Mouse (Mus musculus) hematopoietic stem cell, adult 5-6 weeks (primary cell): ENCODE results near the gene Cep250. TPM values are rescaled to one million over a fixed set of nuclear protein-coding genes. Genes with fewer than 3 reads are reported as not detected.

Experiments
- ATAC-seq, 2 experiments: fragments of 125-278 bp in 1 of 2; replicated peaks in 1 of 2; 2 replicates each; pipeline ENCODE4 v1.8.0; 2016 to 2017; ENCODE audit warnings: inconsistent platforms in 2 of 2, mild to moderate bottlenecking in 2 of 2, moderate number of reproducible peaks in 2 of 2, low read depth in 1 of 2, moderate TSS enrichment in 1 of 2; ENCODE audit not compliant: low FRiP score in 2 of 2, poor library complexity in 2 of 2, severe bottlenecking in 2 of 2, insufficient read depth in 1 of 2, low TSS enrichment in 1 of 2
- total RNA-seq: library from RNA; stranded (forward); fragments of 172-1452, 232-1000 nt; gene quantifications from 2 replicates; pipeline ENCODE4 v1.2.3, GENCODE M21; 2017

Cep250 gene
- total RNA-seq, 1 experiment from 2014 or later, result 30.9 TPM

- ATAC-seq, result no peak
These were observed 6.9 kb upstream of the Cep250 start for GRCm38 (mm10) chr2:155949362-155949761.

- 0 out of 4 replicates have a peak, but pooled peaks of 1 of the 2 experiments have one; percentile 46 for ATAC-seq
These were observed 4.3 kb upstream of the Cep250 start for GRCm38 (mm10) chr2:155952006-155952405.

DNA sequence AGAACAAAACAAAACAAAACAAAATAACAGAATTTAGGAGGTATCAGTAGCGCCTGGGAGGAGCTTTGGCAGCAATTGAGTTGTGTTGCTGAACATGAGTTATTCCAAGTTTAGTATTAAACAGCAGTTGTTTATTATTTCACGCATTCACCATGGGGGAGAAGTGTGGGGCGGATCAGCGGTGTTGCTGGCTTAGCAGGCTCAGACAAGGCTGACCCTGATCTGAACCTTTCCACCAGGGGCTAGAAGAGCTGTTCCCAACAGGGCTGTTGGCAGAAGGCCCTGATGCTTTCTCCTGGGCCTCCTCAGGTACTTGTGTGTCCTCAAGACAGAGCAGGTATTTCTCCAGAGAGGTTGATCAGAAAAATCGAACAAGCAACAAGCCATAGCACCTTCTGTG is 3.7 kb downstream of the Cep250 start:
- no peak for ATAC-seq

GRCm38 (mm10) chr2:155961862-155962261 is 5.6 kb downstream of the Cep250 start:
- no peak for ATAC-seq

GRCm38 (mm10) chr2:155962991-155963390 is 6.7 kb downstream of the Cep250 start:
- ATAC-seq, result 0 out of 4 replicates have a peak, but pooled peaks of 1 of the 2 experiments have one; percentile 12

DNA sequence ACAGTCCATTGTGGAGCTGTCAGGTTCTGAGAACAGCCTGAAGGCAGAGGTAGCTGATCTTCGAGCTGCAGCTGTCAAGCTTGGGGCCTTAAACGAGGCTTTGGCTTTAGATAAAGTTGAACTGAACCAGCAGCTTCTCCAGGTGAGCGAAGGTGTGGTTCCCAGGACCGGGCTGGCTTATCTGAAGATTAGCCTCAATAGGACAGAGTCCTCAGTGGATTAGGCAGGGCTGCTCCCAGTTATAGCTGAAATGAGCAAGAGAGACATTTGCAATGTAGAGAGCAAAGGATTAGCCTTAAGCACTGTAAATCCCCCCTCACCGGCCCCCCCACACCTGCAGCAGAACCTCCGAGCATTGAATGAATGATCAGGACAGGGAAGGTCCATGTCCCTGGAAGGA is 17.1 kb downstream of the Cep250 start:
- no peak for ATAC-seq

DNA sequence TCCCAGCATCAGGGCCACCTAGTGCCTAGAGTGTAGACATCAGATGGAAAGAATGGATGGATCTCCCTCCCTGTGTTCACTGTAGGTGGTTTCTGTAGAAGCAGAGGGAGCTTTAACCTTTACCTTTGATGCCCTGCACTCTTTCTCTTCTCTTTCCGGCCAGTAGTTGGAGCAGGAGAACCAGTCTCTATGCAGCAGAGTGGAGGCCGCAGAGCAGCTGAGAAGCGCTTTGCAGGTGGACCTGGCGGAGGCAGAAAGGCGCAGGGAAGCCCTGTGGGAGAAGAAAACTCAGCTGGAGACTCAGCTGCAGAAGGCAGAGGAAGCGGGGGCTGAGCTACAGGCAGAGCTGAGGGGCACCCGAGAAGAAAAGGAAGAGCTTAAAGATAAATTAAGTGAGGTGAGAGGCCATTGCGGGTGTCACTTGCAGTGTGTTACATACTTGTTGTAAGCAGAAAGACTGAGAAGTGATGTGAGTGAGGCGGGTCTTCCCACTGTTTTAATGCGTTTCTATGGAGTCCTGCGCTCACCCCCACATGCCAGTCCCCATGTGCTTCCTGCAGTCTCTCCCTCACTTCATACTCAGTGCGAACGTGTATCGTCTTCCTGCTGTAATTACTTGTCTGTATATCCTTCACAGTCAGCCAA is 18.0 kb downstream of the Cep250 start:
- ATAC-seq, result no peak

- peak; percentile 89 to 99 for ATAC-seq
These were observed 23.2 kb downstream of the Cep250 start for GRCm38 (mm10) chr2:155979328-155979991.

DNA sequence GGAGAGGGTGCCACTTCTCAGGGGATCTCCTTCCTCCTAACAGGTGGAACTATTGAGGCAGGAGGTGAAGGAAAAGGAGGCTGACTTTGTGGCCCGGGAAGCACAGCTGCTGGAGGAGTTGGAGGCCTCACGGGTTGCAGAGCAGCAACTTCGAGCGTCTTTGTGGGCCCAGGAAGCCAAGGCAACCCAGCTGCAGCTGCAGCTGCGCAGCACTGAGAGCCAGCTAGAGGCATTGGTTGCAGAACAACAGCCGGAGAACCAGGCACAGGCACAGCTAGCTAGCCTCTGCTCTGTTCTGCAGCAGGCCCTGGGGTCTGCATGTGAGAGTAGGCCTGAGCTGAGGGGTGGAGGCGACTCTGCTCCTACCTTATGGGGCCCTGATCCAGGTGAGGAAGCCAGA is 29.5 kb downstream of the Cep250 start:
- ATAC-seq, result no peak

DNA sequence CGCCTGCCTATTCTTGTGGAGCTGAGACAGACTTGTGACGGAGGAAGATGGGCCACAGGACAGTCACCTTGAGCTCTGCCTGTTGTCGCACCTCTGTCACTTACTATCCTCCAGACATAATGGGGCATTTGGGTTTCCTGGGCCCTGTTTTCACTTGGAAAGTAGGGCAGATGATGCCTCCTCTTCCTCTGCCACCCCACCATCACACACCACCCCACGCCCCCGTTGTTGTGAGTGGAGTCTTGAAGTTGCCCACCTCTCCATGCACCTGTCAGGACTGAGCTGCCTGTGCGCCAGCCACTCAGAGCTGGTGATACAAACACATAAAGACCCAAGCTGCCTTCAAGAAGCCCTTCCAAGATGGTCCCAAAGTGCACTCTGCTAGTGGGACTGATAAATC is 30.9 kb downstream of the Cep250 start:
- no peak for ATAC-seq

GRCm38 (mm10) chr2:155989085-155989484 is 32.8 kb downstream of the Cep250 start:
- ATAC-seq, result peak in 1 of 2 experiments; percentile 29; a peak in 1 of 4 replicates

DNA sequence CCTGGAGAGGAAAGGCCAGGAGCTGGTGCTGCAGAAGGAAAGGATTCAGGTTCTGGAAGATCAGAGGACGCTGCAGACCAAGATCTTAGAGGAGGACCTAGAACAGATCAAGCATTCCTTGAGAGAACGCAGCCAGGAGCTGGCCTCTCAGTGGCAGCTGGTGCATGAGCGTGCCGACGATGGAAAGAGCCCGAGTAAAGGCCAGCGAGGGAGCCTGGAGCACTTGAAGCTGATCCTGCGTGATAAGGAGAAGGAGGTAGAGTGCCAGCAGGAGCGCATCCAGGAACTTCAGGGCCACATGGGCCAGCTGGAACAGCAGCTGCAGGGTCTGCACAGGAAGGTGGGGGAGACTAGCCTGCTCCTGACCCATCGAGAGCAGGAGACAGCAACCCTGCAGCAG is 34.9 kb downstream of the Cep250 start:
- ATAC-seq, result no peak

DNA sequence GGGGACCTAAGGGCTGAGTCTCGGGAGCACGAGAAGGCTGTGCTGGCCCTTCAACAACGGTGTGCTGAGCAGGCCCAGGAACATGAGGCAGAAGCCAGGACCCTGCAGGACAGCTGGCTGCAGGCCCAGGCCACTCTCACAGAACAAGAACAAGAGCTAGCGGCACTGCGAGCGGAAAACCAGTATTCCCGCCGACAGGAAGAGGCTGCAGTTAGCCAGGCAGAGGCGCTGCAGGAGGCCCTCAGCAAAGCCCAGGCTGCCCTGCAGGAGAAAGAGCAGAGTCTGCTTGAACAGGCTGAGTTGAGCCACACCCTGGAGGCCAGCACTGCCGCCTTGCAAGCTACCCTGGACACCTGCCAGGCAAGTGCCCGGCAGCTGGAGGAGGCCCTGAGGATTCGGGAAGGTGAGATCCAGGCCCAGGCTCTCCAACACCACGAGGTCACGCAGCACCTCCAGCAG is 35.6 kb downstream of the Cep250 start:
- no peak for ATAC-seq

DNA sequence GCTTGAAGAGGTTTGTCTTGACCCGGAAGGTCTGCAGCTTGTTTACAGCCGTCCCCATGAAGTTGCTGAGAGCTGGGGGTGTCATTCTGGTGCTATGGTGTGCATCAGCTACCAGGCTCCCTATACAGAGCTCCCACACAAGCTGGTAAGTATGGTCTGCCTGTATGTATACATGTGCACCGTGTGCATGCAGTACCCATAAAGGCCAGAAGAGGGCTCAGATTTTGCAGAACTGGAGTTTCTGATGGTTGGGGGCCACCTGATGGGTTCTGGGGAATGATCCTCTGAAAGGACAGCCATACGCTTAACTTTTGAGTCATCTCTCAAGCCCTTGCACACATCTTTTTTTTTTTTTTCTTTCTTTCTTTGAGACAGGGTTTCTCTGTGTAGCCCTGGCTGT is 49.1 kb downstream of the Cep250 start:
- no peak for ATAC-seq

DNA sequence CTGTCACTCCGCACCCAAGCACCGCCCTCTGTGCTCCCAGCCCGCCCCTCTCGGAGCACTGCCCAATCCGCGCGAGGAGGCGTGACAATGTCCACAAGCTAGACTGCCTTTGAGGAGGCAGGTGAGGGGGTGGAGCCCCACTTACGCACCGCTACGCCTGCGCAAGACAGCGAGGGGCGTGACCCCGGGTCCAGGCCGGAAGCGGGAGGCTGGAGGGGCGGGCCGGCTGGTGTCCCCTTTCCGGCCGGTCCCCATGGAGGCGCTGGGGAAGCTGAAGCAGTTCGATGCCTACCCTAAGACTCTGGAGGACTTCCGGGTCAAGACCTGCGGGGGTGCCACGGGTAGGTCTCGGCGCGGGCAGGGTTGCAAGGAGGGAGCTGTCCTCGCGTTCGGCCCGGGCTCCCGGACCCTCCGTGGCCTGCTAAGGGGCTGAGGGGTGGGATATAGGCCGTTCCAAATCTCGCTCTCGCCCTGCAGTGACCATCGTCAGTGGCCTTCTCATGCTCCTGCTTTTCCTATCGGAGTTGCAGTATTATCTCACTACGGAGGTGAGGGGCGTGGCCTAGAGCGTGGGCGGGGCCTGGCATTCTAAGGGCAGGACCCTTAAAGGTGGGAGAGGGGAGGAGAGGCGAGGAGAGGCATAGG is 51.8 kb downstream of the Cep250 start, which contains the start of the genes 6430550D23Rik and Ergic3:
TSS of gene 6430550D23Rik (minus strand) at position 90 of the 645 bp plus-strand sequence.
TSS of gene Ergic3 (plus strand) at position 158 of the 645 bp plus-strand sequence.
- peak; percentile 98 to 99 for ATAC-seq

DNA sequence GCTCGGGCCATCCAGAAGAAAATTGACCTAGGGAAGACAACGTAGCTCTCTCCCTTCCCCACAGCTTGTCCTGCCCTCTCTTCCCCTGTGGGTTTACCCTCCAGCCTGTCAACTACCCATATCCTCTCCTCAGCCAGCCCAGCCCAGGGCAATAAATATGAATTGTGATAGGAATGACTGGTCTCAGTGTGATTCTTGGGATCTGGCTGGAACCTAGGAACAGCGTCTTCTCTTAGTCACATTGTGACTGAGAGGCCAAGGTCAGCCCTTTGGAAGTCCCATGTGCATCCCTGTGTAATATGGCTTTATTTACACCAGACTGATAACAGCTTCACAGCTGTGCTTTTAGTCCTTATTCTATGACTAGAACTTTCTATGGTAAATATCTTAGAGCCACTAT is 61.8 kb downstream of the Cep250 start:
- no peak for ATAC-seq

GRCm38 (mm10) chr2:156021219-156021618 is 65.0 kb downstream of the Cep250 start:
- ATAC-seq, result no peak

GRCm38 (mm10) chr2:156021765-156022164 is 65.5 kb downstream of the Cep250 start:
- ATAC-seq, result no peak
